ENCODE assay signal across 9 mouse cellular contexts in genomic region chr17:9776286-9777016, GRCm38 (mm10).
DNase-seq lines count a peak whose midpoint lies in the region; ATAC-seq and TF ChIP-seq lines count a peak whose summit lies in the region.
"Had no signal": no experiment of that assay in that cellular context is flagged by ENCODE, and none has a peak within 500 bp of the region (broad histone marks: within the 10 kb centered on the region; RNA-seq: fewer than 3 reads in every experiment).

No protein-coding gene starts in this region.

- peak; percentile 47 for DNase-seq in embryo, embryonic 10 days (ENCODE audit: low spot score)
- no peak for DNase-seq in embryo, embryonic 9.5 days (ENCODE audit: extremely low spot score)
- DNase-seq in brain, embryonic 14.5 days (ENCODE audit: low read depth) = peak; percentile 97
- no peak for DNase-seq in hindbrain, embryonic 14.5 days (ENCODE audit: low spot score)
- DNase-seq in neural tube, embryonic 10.5 days (ENCODE audit: extremely low spot score, low spot score) = peak; percentile 19
- DNase-seq in liver, postnatal 0 days = no peak
- DNase-seq in limb, embryonic 10.5 days (ENCODE audit: low spot score) = no peak
- no peak for DNase-seq in gastrocnemius, adult 18-20 months (ENCODE audit: low spot score)

- TF ChIP-seq POLR2A in brain, embryonic 14.5 days (IDR thresholded peaks at IDR 0.05; ENCODE audit: borderline replicate concordance, extremely low read depth, insufficient read depth, insufficient read length, poor library complexity, severe bottlenecking) = no peak

- 20% methylated on average over 8 of the region's 9 CpGs for whole genome bisulfite sequencing in hindbrain, embryonic 14.5 days
- WGBS in liver, postnatal 0 days (ENCODE audit: insufficient replicate concordance) = 60% methylated on average over 8 of the region's 9 CpGs
- 66% methylated on average over 8 of the region's 9 CpGs for WGBS in limb, embryonic 10.5 days

- ATAC-seq in hindbrain, embryonic 14.5 days (ENCODE audit: low FRiP score) = peak; percentile 80
- ATAC-seq in liver, postnatal 0 days = no peak

- no peak overlapping the region for H3K9ac ChIP-seq in hindbrain, embryonic 14.5 days
- no peak overlapping the region for H3K9ac ChIP-seq in liver, postnatal 0 days (replicated peaks)
- H3K9ac ChIP-seq: embryonic facial prominence, embryonic 13.5 days had no signal

- no peaks in the 10 kb centered on the region for H3K9me3 ChIP-seq in hindbrain, embryonic 14.5 days (ENCODE audit: control insufficient read depth, low read length)
- H3K9me3 ChIP-seq in liver, postnatal 0 days (ENCODE audit: low read length) = no peaks in the 10 kb centered on the region
- H3K9me3 ChIP-seq in limb, embryonic 10.5 days (replicated peaks) = no peaks in the 10 kb centered on the region
- H3K9me3 ChIP-seq: embryonic facial prominence, embryonic 13.5 days had no signal

- TF ChIP-seq CTCF in brain, embryonic 14.5 days (IDR thresholded peaks at IDR 0.05; ENCODE audit: borderline replicate concordance, extremely low read depth, insufficient read depth, insufficient read length) = no peak
- TF ChIP-seq CTCF in liver, postnatal 0 days (IDR thresholded peaks at IDR 0.05; ENCODE audit: low read depth) = no peak

- H3K27me3 ChIP-seq in hindbrain, embryonic 14.5 days (ENCODE audit: control insufficient read depth, insufficient read depth, low read length) = no peaks in the 10 kb centered on the region
- H3K27me3 ChIP-seq in liver, postnatal 0 days (ENCODE audit: insufficient read depth, low read length) = no peaks in the 10 kb centered on the region
- no peaks in the 10 kb centered on the region for H3K27me3 ChIP-seq in limb, embryonic 10.5 days (ENCODE audit: low read depth, poor library complexity, severe bottlenecking)
- H3K27me3 ChIP-seq: embryonic facial prominence, embryonic 13.5 days had no signal

- H3K4me1 ChIP-seq in hindbrain, embryonic 14.5 days (replicated peaks; ENCODE audit: control insufficient read depth, insufficient read depth, low read length) = peaks cover 8% of the 10 kb centered on the region; the same call in 1 of the 2 replicates
- peaks cover 6% of the 10 kb centered on the region for H3K4me1 ChIP-seq in liver, postnatal 0 days (ENCODE audit: insufficient read depth)
- peaks cover 5% of the 10 kb centered on the region for H3K4me1 ChIP-seq in limb, embryonic 10.5 days
- H3K4me1 ChIP-seq: embryonic facial prominence, embryonic 13.5 days had no signal

- H3K36me3 ChIP-seq in hindbrain, embryonic 14.5 days (replicated peaks; ENCODE audit: control insufficient read depth, insufficient read depth) = no peaks in the 10 kb centered on the region
- no peaks in the 10 kb centered on the region for H3K36me3 ChIP-seq in liver, postnatal 0 days (replicated peaks; ENCODE audit: insufficient read depth, low read length)
- no peaks in the 10 kb centered on the region for H3K36me3 ChIP-seq in limb, embryonic 10.5 days
- H3K36me3 ChIP-seq: embryonic facial prominence, embryonic 13.5 days had no signal

- no peak overlapping the region for H3K4me2 ChIP-seq in hindbrain, embryonic 14.5 days (replicated peaks)
- H3K4me2 ChIP-seq in liver, postnatal 0 days (ENCODE audit: low read depth, low read length) = no peak overlapping the region
- H3K4me2 ChIP-seq: embryonic facial prominence, embryonic 13.5 days had no signal

- peak overlapping the region; percentile 85 for H3K27ac ChIP-seq in hindbrain, embryonic 14.5 days
- no peak overlapping the region for H3K27ac ChIP-seq in liver, postnatal 0 days (ENCODE audit: low read depth)
- no peak overlapping the region for H3K27ac ChIP-seq in limb, embryonic 10.5 days
- H3K27ac ChIP-seq: embryonic facial prominence, embryonic 13.5 days had no signal

- no peak for TF ChIP-seq EP300 in liver, postnatal 0 days (IDR thresholded peaks at IDR 0.05; ENCODE audit: low read depth)

- H3K4me3 ChIP-seq in hindbrain, embryonic 14.5 days (replicated peaks; ENCODE audit: low read length) = no peak overlapping the region
- H3K4me3 ChIP-seq in liver, postnatal 0 days (ENCODE audit: low read depth, low read length) = no peak overlapping the region
- no peak overlapping the region for H3K4me3 ChIP-seq in limb, embryonic 10.5 days
- H3K4me3 ChIP-seq: embryonic facial prominence, embryonic 13.5 days had no signal

Comparison
In these comparisons a context has a peak if more than half of its experiments do, and no peak if none do; other contexts are left out.
1. DNase-seq: peak in embryo, embryonic 10 days (single experiment), brain, embryonic 14.5 days (single experiment) and neural tube, embryonic 10.5 days (single experiment); none in embryo, embryonic 9.5 days (single experiment), hindbrain, embryonic 14.5 days (single experiment), liver, postnatal 0 days (single experiment), limb, embryonic 10.5 days (single experiment) and gastrocnemius, adult 18-20 months (single experiment).